Mouse (Mus musculus) MEL (cell line): ENCODE results near the gene Tigit. TPM values are rescaled to one million over a fixed set of nuclear protein-coding genes. Genes with fewer than 3 reads are reported as not detected.

Experiments used
- DNase-seq: peaks from one replicate; pipeline ENCODE4 v3.0.0; 2011; ENCODE audit warnings: low read depth, low spot score
- H3K27ac ChIP-seq: 2 replicates; pipeline ENCODE4 v1.5.1; 2012; ENCODE audit warnings: low read depth, mild to moderate bottlenecking, control low read depth, low read length, moderate library complexity; ENCODE audit not compliant: control insufficient read depth
- H3K27me3 ChIP-seq, 2 experiments: fragments of 150-350 bp in 1 of 2; sonication (generic) in 1 of 2; 2 replicates each; pipeline ENCODE4 v1.6.1; 2012; ENCODE audit warnings: low read length in 2 of 2, mild to moderate bottlenecking in 2 of 2, improper control_type of control experiment in 1 of 2, moderate library complexity in 1 of 2; ENCODE audit not compliant: insufficient read depth in 2 of 2, control insufficient read depth in 1 of 2
- H3K36me3 ChIP-seq, 2 experiments: 2 replicates each; pipeline ENCODE4 v1.6.1; 2012 to 2014; ENCODE audit warnings: low read length in 2 of 2, improper control_type of control experiment in 1 of 2, inconsistent platforms in 1 of 2, mild to moderate bottlenecking in 1 of 2; ENCODE audit not compliant: insufficient read depth in 2 of 2, control insufficient read depth in 1 of 2
- H3K4me1 ChIP-seq, 2 experiments: fragments of 150-350 bp in 1 of 2; sonication (generic) in 1 of 2; 2 replicates each; pipeline ENCODE4 v1.6.1; 2012; ENCODE audit warnings: low read length in 2 of 2, improper control_type of control experiment in 1 of 2, mild to moderate bottlenecking in 1 of 2; ENCODE audit not compliant: insufficient read depth in 2 of 2, control insufficient read depth in 1 of 2
- H3K4me3 ChIP-seq, 2 experiments: fragments of 150-350 bp in 1 of 2; sonication (generic) in 1 of 2; 2 replicates each; pipeline ENCODE4 v1.5.1; 2012; ENCODE audit warnings: low read depth in 2 of 2, low read length in 2 of 2, mild to moderate bottlenecking in 2 of 2, moderate library complexity in 2 of 2, control low read depth in 1 of 2, improper control_type of control experiment in 1 of 2; ENCODE audit not compliant: control insufficient read depth in 1 of 2, insufficient read depth in 1 of 2
- H3K79me2 ChIP-seq: 2 replicates; pipeline ENCODE4 v1.6.1; 2012; ENCODE audit warnings: mild to moderate bottlenecking, low read length, moderate library complexity; ENCODE audit not compliant: control insufficient read depth, poor library complexity, insufficient read depth
- H3K9ac ChIP-seq: 2 replicates; pipeline ENCODE4 v1.6.1; 2012; ENCODE audit warnings: low read depth, mild to moderate bottlenecking, control low read depth, low read length, moderate library complexity; ENCODE audit not compliant: control insufficient read depth, poor library complexity, severe bottlenecking
- H3K9me3 ChIP-seq: fragments of 150-350 bp; sonication (generic); replicated peaks from 2 replicates; pipeline ENCODE4 v1.6.1; 2012; ENCODE audit warnings: mild to moderate bottlenecking, low read length, improper control_type of control experiment, moderate library complexity; ENCODE audit not compliant: insufficient read depth
- CHD1 ChIP-seq: IDR thresholded peaks from 2 replicates; pipeline ENCODE4 v1.6.1; 2012; ENCODE audit warnings: low read depth, mild to moderate bottlenecking, inconsistent platforms, low read length, improper control_type of control experiment
- CHD2 ChIP-seq: IDR thresholded peaks from 2 replicates; pipeline ENCODE4 v1.6.1; 2011; ENCODE audit warnings: low read length, improper control_type of control experiment
- E2F4 ChIP-seq: IDR thresholded peaks from 2 replicates; pipeline ENCODE4 v1.6.1; 2011; ENCODE audit warnings: low read depth, low read length, improper control_type of control experiment, borderline replicate concordance
- ELF1 ChIP-seq: IDR thresholded peaks from 2 replicates; pipeline ENCODE4 v1.6.1; 2014; ENCODE audit warnings: low read depth, mild to moderate bottlenecking, inconsistent platforms, low read length, improper control_type of control experiment, moderate library complexity
- GABPA ChIP-seq: IDR thresholded peaks from 2 replicates; pipeline ENCODE4 v1.6.1; 2012; ENCODE audit warnings: low read depth, mild to moderate bottlenecking, inconsistent platforms, low read length, improper control_type of control experiment, moderate library complexity
- HCFC1 ChIP-seq: IDR thresholded peaks from 2 replicates; pipeline ENCODE4 v1.6.1; 2012; ENCODE audit warnings: low read depth, mild to moderate bottlenecking, inconsistent platforms, low read length, improper control_type of control experiment, moderate library complexity
- JUND ChIP-seq: IDR thresholded peaks from 2 replicates; pipeline ENCODE4 v1.6.1; 2011; ENCODE audit warnings: low read depth, mild to moderate bottlenecking, improper control_type of control experiment, low read length
- KAT2A ChIP-seq: conservative IDR thresholded peaks from 2 replicates; pipeline ENCODE4 v1.6.1; 2012; ENCODE audit warnings: low read depth, low read length, improper control_type of control experiment, inconsistent platforms
- MAFK ChIP-seq: IDR thresholded peaks from 2 replicates; pipeline ENCODE4 v1.6.1; 2011; ENCODE audit warnings: low read depth, mild to moderate bottlenecking, low read length, improper control_type of control experiment, borderline replicate concordance
- MAX ChIP-seq: IDR thresholded peaks from 2 replicates; pipeline ENCODE4 v1.6.1; 2011; ENCODE audit warnings: low read length, improper control_type of control experiment
- MEF2A ChIP-seq: IDR thresholded peaks from 2 replicates; pipeline ENCODE4 v1.6.1; 2014; ENCODE audit warnings: low read depth, mild to moderate bottlenecking, inconsistent platforms, low read length, improper control_type of control experiment; ENCODE audit not compliant: poor library complexity, insufficient replicate concordance, severe bottlenecking; ENCODE audit errors: extremely low read depth
- MXI1 ChIP-seq: IDR thresholded peaks from 2 replicates; pipeline ENCODE4 v1.6.1; 2011; ENCODE audit warnings: mild to moderate bottlenecking, low read depth, low read length, improper control_type of control experiment
- MYC ChIP-seq: IDR thresholded peaks from 2 replicates; pipeline ENCODE4 v1.6.1; 2011; ENCODE audit warnings: low read depth, mild to moderate bottlenecking, low read length, improper control_type of control experiment, moderate library complexity
- NELFE ChIP-seq: IDR thresholded peaks from 2 replicates; pipeline ENCODE4 v1.6.1; 2011; ENCODE audit warnings: low read depth, low read length, improper control_type of control experiment
- NRF1 ChIP-seq: IDR thresholded peaks from 2 replicates; pipeline ENCODE4 v1.6.1; 2014; ENCODE audit warnings: low read depth, mild to moderate bottlenecking, inconsistent platforms, low read length, improper control_type of control experiment, moderate library complexity; ENCODE audit not compliant: poor library complexity, insufficient read depth, severe bottlenecking
- POLR2A ChIP-seq, 2 experiments: IDR thresholded peaks; 2 replicates each; pipeline ENCODE4 v1.6.1; 2011 to 2012; ENCODE audit warnings: low read length in 2 of 2, mild to moderate bottlenecking in 2 of 2, control low read depth in 1 of 2, improper control_type of control experiment in 1 of 2, low read depth in 1 of 2, moderate library complexity in 1 of 2; ENCODE audit not compliant: control insufficient read depth in 1 of 2, insufficient read depth in 1 of 2, poor library complexity in 1 of 2
- POLR2AphosphoS2 ChIP-seq: IDR thresholded peaks from 2 replicates; pipeline ENCODE4 v1.6.1; 2011; ENCODE audit warnings: low read length, improper control_type of control experiment
- POLR2AphosphoS5 ChIP-seq: IDR thresholded peaks from 2 replicates; pipeline ENCODE4 v1.6.1; 2012; ENCODE audit warnings: low read depth, borderline replicate concordance, mild to moderate bottlenecking, inconsistent platforms, low read length, moderate library complexity, mixed read lengths
- RCOR1 ChIP-seq: IDR thresholded peaks from 2 replicates; pipeline ENCODE4 v1.6.1; 2012; ENCODE audit warnings: low read depth, mild to moderate bottlenecking, inconsistent platforms, low read length, improper control_type of control experiment
- SIN3A ChIP-seq: IDR thresholded peaks from 2 replicates; pipeline ENCODE4 v1.6.1; 2012; ENCODE audit warnings: low read length, improper control_type of control experiment, inconsistent platforms
- TAL1 ChIP-seq: IDR thresholded peaks from 2 replicates; pipeline ENCODE4 v1.6.1; 2012; ENCODE audit warnings: mild to moderate bottlenecking, inconsistent platforms, low read length, moderate library complexity, mixed read lengths
- TCF12 ChIP-seq: IDR thresholded peaks from 2 replicates; pipeline ENCODE4 v1.6.1; 2014; ENCODE audit warnings: low read depth, mild to moderate bottlenecking, inconsistent platforms, low read length, improper control_type of control experiment, moderate library complexity
- UBTF ChIP-seq: IDR thresholded peaks from 2 replicates; pipeline ENCODE4 v1.6.1; 2012; ENCODE audit warnings: low read depth, mild to moderate bottlenecking, inconsistent platforms, low read length, improper control_type of control experiment, moderate library complexity, borderline replicate concordance; ENCODE audit not compliant: insufficient read depth
- USF1 ChIP-seq: IDR thresholded peaks from 2 replicates; pipeline ENCODE4 v1.6.1; 2014; ENCODE audit warnings: low read depth, mild to moderate bottlenecking, inconsistent platforms, low read length, improper control_type of control experiment, moderate library complexity
- USF2 ChIP-seq, 2 experiments: IDR thresholded peaks; 2 replicates each; pipeline ENCODE4 v1.6.1; 2011 to 2012; ENCODE audit warnings: improper control_type of control experiment in 2 of 2, low read length in 2 of 2, borderline replicate concordance in 1 of 2, inconsistent platforms in 1 of 2, low read depth in 1 of 2, mild to moderate bottlenecking in 1 of 2; ENCODE audit not compliant: insufficient read depth in 1 of 2
- polyA plus RNA-seq, 2 experiments: library from polyadenylated mRNA; stranded (reverse) in 1 of 2; unstranded in 1 of 2; fragments of >175 nt in 1 of 2; fragments of >200 nt in 1 of 2; gene quantifications; 2 replicates each; pipeline versions ENCODE4 v1.2.1 to v1.2.4; 2012; ENCODE audit warnings: low replicate concordance in 2 of 2, low read depth in 1 of 2; ENCODE audit not compliant: insufficient read length in 2 of 2, insufficient read depth in 1 of 2, missing spikeins in 1 of 2
- total RNA-seq: library from RNA; depleted of rRNA; stranded (reverse); fragments of 300-350 nt; gene quantifications from 2 replicates; pipeline ENCODE4 v1.2.3, GENCODE M21; 2012

Tigit gene
- total and polyA plus RNA-seq, 3 experiments: 0.39 to 7.5 TPM; not detected in 1

DNA sequence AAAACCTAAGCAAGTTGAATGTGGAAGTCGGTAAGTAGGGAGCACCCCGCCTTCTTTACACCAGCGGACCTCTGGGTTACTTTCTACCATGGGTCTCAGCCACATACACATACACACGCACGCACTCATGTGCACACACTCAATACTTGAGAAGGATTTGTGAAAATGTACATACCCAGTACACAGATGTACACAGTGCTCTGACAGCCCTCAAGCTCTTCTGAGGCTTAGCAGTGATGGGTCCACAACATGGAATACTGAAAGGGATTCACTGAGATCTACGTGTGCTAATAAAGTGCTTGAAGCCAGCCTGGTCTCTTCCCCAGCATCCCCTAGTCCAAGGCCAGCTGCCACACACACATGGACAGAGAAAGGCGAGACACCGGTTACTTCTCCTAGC is 26.7 kb downstream of the Tigit start:
- no peaks in the 10 kb centered on the region; a peak in 1 of 4 replicates for H3K27me3 ChIP-seq
- peaks cover 3 to 17% of the 10 kb centered on the region in 2 experiments; a peak in 3 of 4 replicates for H3K4me1 ChIP-seq
- no peaks in the 10 kb centered on the region for H3K79me2 ChIP-seq
- H3K36me3 ChIP-seq: peaks cover 0 to 4% of the 10 kb centered on the region in 2 experiments; a peak in 2 of 4 replicates
- TF ChIP-seq MYC (no peak), POLR2AphosphoS5 (no peak), GABPA (no peak), MAFK (no peak), HCFC1 (no peak), KAT2A (no peak), NELFE (no peak), USF2 (IDR thresholded peaks at IDR 0.05; ENCODE audit: borderline replicate concordance in 1 of 2, insufficient read depth in 1 of 2, low read depth in 1 of 2, low read length in 2 of 2) (no peak), CHD1 (no peak), JUND (no peak), CHD2 (no peak), USF1 (no peak), POLR2AphosphoS2 (no peak), NRF1 (no peak), MXI1 (no peak), RCOR1 (no peak)
- no peak overlapping the region for H3K4me3 ChIP-seq
- no peak overlapping the region for H3K27ac ChIP-seq
- no peak overlapping the region for H3K9ac ChIP-seq
- no peaks in the 10 kb centered on the region for H3K9me3 ChIP-seq
- DNase-seq: no peak

- DNase-seq: no peak
- Histone ChIP-seq H3K4me3 (no peak overlapping the region), H3K27me3 (no peaks in the 10 kb centered on the region; a peak in 1 of 4 replicates), H3K9me3 (no peaks in the 10 kb centered on the region), H3K27ac (no peak overlapping the region)
- TF ChIP-seq ELF1 (no peak), HCFC1 (no peak), POLR2A (IDR thresholded peaks at IDR 0.05; ENCODE audit: control insufficient read depth in 1 of 2, insufficient read depth in 1 of 2, low read depth in 1 of 2, low read length in 2 of 2, poor library complexity in 1 of 2) (no peak), MXI1 (no peak), TCF12 (no peak), UBTF (no peak), MAX (no peak), KAT2A (no peak), SIN3A (no peak), E2F4 (no peak), MEF2A (no peak), TAL1 (no peak), MAFK (no peak)
- TF ChIP-seq, all 39 proteins: peak for 0
- Histone ChIP-seq H3K79me2 (no peaks in the 10 kb centered on the region), H3K36me3 (peaks cover 0 to 2% of the 10 kb centered on the region in 2 experiments; a peak in 2 of 4 replicates), H3K9ac (no peak overlapping the region), H3K4me1 (peaks cover 0 to 9% of the 10 kb centered on the region in 2 experiments; a peak in 2 of 4 replicates)
These were observed 29.9 kb downstream of the Tigit start for GRCm38 (mm10) chr16:43634037-43634436.
